Mouse (Mus musculus): ENCODE measurements at regions not wholly inside any gene's neighbourhood (a gene's known extent, or its start where the extent isn't known, plus 50 kb on each side); places are given as distances from the start of the nearest gene placed in this dataset.

DNA sequence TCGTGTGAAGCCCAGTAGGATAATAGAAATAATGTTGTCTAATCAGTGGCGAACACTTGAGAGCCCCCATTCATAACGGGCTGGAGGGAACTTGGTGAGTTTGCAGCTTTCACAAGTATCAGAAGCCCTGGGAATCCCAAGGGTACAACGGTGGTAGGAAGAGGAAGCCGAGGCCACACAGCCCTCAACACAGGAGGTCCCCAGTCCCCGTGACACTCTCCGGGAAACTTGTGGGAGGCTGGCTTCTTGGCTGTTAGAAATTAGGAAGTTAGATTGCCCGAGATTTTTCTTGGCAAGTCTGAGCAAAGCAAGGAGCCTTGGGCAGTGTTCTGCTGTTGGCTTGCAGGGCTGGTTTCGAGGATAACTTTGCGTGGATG, 349.5 kb upstream of the Mki67 start:
- no peak overlapping the region for H3K27ac ChIP-seq
- DNase-seq, result no peak
- no peaks in the 10 kb centered on the region for H3K27me3 ChIP-seq (ENCODE audit: control insufficient read depth, insufficient read depth, low read length)
- 29% methylated on average over 10 of the region's 10 CpGs for WGBS
- no peak overlapping the region for H3K9ac ChIP-seq (ENCODE audit: low read depth, low read length)
- H3K4me3 ChIP-seq, result no peak overlapping the region
- no peak for TF ChIP-seq CTCF (IDR thresholded peaks at IDR 0.05)
- TF ChIP-seq EP300 (IDR thresholded peaks at IDR 0.05; ENCODE audit: insufficient read depth, low read depth, low read length), result no peak
- no peak for TF ChIP-seq POLR2A (IDR thresholded peaks at IDR 0.05; ENCODE audit: insufficient read depth, low read depth, low read length)
- intact Hi-C loops (cut with DNase I), result no loop called here
- no peaks in the 10 kb centered on the region for H3K36me3 ChIP-seq (ENCODE audit: control insufficient read depth, insufficient read depth, low read length)
- H3K79me2 ChIP-seq (replicated peaks; ENCODE audit: control insufficient read depth, insufficient read depth, low read length), result no peaks in the 10 kb centered on the region
- peaks cover 1% of the 10 kb centered on the region; the same call in 1 of the 2 replicates for H3K4me1 ChIP-seq (ENCODE audit: control insufficient read depth, insufficient read depth, low read length)

DNA sequence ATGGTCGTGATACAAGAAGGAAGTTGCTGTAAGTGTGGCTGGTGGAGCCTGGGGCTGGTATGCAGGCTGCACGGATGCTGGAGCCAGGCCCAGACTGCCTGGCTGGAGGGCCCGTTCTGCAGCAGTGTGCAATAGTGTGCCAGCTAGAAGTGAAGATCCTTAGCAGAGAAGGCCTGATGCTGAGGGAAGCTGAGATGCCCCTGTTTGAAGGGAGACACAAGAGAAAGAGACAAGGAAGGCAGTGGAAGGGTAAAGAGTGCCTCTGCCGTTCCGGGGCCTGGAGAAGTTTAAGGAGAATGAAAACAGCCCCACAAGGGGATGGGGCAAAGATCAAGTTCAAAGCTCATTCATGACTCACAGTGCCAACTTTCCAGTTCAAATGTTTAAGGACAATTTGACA, 354.7 kb upstream of the Mki67 start:
- Histone ChIP-seq H3K27ac (no peak overlapping the region), H3K27me3 (ENCODE audit: control insufficient read depth, insufficient read depth, low read length) (no peaks in the 10 kb centered on the region), H3K4me1 (ENCODE audit: control insufficient read depth, insufficient read depth, low read length) (no peaks in the 10 kb centered on the region), H3K79me2 (replicated peaks; ENCODE audit: control insufficient read depth, insufficient read depth, low read length) (no peaks in the 10 kb centered on the region), H3K4me3 (no peak overlapping the region), H3K36me3 (ENCODE audit: control insufficient read depth, insufficient read depth, low read length) (no peaks in the 10 kb centered on the region), H3K9ac (ENCODE audit: low read depth, low read length) (no peak overlapping the region)
- no peak for TF ChIP-seq EP300 (IDR thresholded peaks at IDR 0.05; ENCODE audit: insufficient read depth, low read depth, low read length)
- TF ChIP-seq POLR2A (IDR thresholded peaks at IDR 0.05; ENCODE audit: insufficient read depth, low read depth, low read length), result no peak
- TF ChIP-seq CTCF (IDR thresholded peaks at IDR 0.05), result no peak
- peak; percentile 27 to 34 for DNase-seq
- intact Hi-C loops (cut with DNase I), result no loop called here
- 37% methylated on average over 5 of the region's 5 CpGs for WGBS

DNA sequence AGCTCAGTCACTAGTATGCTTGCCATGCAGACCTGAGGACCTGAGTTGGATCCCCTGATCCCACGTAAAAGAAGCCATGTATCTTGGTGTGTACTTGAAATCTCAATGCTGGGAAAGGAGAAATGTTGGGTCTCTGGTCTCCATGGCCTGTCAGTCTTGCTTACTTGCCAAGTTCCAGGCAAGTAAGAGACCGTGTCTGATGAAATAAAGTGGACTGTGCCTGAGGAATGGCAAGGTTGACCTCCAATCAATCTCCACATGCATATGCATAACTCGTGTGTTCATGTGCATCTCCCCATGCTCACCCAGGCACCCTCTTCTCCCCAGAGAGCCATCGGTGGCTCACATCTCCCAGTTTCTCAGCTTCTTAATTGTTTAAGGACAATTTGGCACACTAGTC, 355.2 kb upstream of the Mki67 start:
- no peaks in the 10 kb centered on the region for H3K27me3 ChIP-seq (ENCODE audit: control insufficient read depth, insufficient read depth, low read length)
- no peak overlapping the region for H3K27ac ChIP-seq
- H3K4me1 ChIP-seq (ENCODE audit: control insufficient read depth, insufficient read depth, low read length), result no peaks in the 10 kb centered on the region
- no peaks in the 10 kb centered on the region for H3K36me3 ChIP-seq (ENCODE audit: control insufficient read depth, insufficient read depth, low read length)
- no peak for DNase-seq
- no peak overlapping the region for H3K4me3 ChIP-seq
- no peak for TF ChIP-seq CTCF (IDR thresholded peaks at IDR 0.05)
- no peak for TF ChIP-seq POLR2A (IDR thresholded peaks at IDR 0.05; ENCODE audit: insufficient read depth, low read depth, low read length)
- TF ChIP-seq EP300 (IDR thresholded peaks at IDR 0.05; ENCODE audit: insufficient read depth, low read depth, low read length), result no peak
- 93% methylated on average over 4 of the region's 4 CpGs for WGBS
- no peaks in the 10 kb centered on the region for H3K79me2 ChIP-seq (replicated peaks; ENCODE audit: control insufficient read depth, insufficient read depth, low read length)
- H3K9ac ChIP-seq (ENCODE audit: low read depth, low read length), result no peak overlapping the region
- intact Hi-C loops (cut with DNase I), result no loop called here

- no peaks in the 10 kb centered on the region for H3K79me2 ChIP-seq (replicated peaks; ENCODE audit: control insufficient read depth, insufficient read depth, low read length)
- TF ChIP-seq POLR2A (IDR thresholded peaks at IDR 0.05; ENCODE audit: insufficient read depth, low read depth, low read length), result no peak
- TF ChIP-seq CTCF (IDR thresholded peaks at IDR 0.05), result no peak
- no peak for TF ChIP-seq EP300 (IDR thresholded peaks at IDR 0.05; ENCODE audit: insufficient read depth, low read depth, low read length)
- DNase-seq, result no peak
- H3K36me3 ChIP-seq (ENCODE audit: control insufficient read depth, insufficient read depth, low read length), result no peaks in the 10 kb centered on the region
- intact Hi-C loops (cut with DNase I), result no loop called here
- 90% methylated on average over 6 of the region's 6 CpGs for WGBS
- H3K27me3 ChIP-seq (ENCODE audit: control insufficient read depth, insufficient read depth, low read length), result no peaks in the 10 kb centered on the region
- H3K4me1 ChIP-seq (ENCODE audit: control insufficient read depth, insufficient read depth, low read length), result no peaks in the 10 kb centered on the region
- no peak overlapping the region for H3K27ac ChIP-seq
- no peak overlapping the region for H3K4me3 ChIP-seq
- no peak overlapping the region for H3K9ac ChIP-seq (ENCODE audit: low read depth, low read length)
These were observed 357.2 kb upstream of the Mki67 start for GRCm38 (mm10) chr7:136073265-136073799.

DNA sequence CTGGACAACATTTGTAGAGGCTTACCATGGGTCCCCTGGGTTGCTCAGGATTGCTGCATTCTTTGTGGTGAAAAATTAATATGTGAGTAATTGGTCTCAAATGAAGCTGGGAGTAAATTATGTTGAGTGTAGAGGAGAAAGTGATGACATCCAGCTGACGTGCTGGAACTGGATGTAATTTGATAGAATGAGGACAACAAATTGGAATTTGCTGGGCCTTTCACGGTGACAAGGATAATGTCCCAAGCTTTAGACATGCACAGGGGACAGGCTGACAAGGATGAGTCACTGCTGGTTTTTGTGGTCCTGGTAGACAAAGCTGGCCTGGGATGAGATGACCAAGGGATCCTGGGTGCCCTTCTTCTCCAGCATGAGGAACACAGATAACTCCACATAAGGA, 357.9 kb upstream of the Mki67 start:
- intact Hi-C loops (cut with DNase I), result no loop called here
- Histone ChIP-seq H3K4me1 (ENCODE audit: control insufficient read depth, insufficient read depth, low read length) (no peaks in the 10 kb centered on the region), H3K79me2 (replicated peaks; ENCODE audit: control insufficient read depth, insufficient read depth, low read length) (no peaks in the 10 kb centered on the region), H3K4me3 (no peak overlapping the region), H3K9ac (ENCODE audit: low read depth, low read length) (no peak overlapping the region), H3K27me3 (ENCODE audit: control insufficient read depth, insufficient read depth, low read length) (no peaks in the 10 kb centered on the region), H3K36me3 (ENCODE audit: control insufficient read depth, insufficient read depth, low read length) (no peaks in the 10 kb centered on the region), H3K27ac (no peak overlapping the region)
- TF ChIP-seq POLR2A (IDR thresholded peaks at IDR 0.05; ENCODE audit: insufficient read depth, low read depth, low read length) (no peak), CTCF (IDR thresholded peaks at IDR 0.05) (no peak), EP300 (IDR thresholded peaks at IDR 0.05; ENCODE audit: insufficient read depth, low read depth, low read length) (no peak)
- 70% methylated on average over 2 of the region's 2 CpGs for WGBS
- no peak for DNase-seq

GRCm38 (mm10) chr7:136081534-136082252, 365.5 kb upstream of the Mki67 start:
- Histone ChIP-seq H3K79me2 (replicated peaks; ENCODE audit: control insufficient read depth, insufficient read depth, low read length) (no peaks in the 10 kb centered on the region), H3K4me3 (no peak overlapping the region), H3K36me3 (ENCODE audit: control insufficient read depth, insufficient read depth, low read length) (no peaks in the 10 kb centered on the region), H3K9ac (ENCODE audit: low read depth, low read length) (no peak overlapping the region), H3K4me1 (ENCODE audit: control insufficient read depth, insufficient read depth, low read length) (no peaks in the 10 kb centered on the region), H3K27me3 (ENCODE audit: control insufficient read depth, insufficient read depth, low read length) (no peaks in the 10 kb centered on the region), H3K27ac (no peak overlapping the region)
- DNase-seq, result no peak
- WGBS, result 50% methylated on average over 7 of the region's 7 CpGs
- intact Hi-C loops (cut with DNase I), result no loop called here
- TF ChIP-seq POLR2A (IDR thresholded peaks at IDR 0.05; ENCODE audit: insufficient read depth, low read depth, low read length) (no peak), EP300 (IDR thresholded peaks at IDR 0.05; ENCODE audit: insufficient read depth, low read depth, low read length) (no peak), CTCF (IDR thresholded peaks at IDR 0.05) (no peak)
